Mouse (Mus musculus) fat pad, adult 2 months (tissue): ENCODE data around the gene Zfp746.

Experiments used
- DNase-seq: peaks from one replicate; pipeline ENCODE4 v3.0.0-alpha.2; 2011; ENCODE audit warnings: low read depth, low spot score; ENCODE audit errors: extremely low read depth

Zfp746 gene

GRCm38 (mm10) chr6:48047450-48048351 is 38.7 kb downstream of the Zfp746 start:
- no peak for DNase-seq

- no peak for DNase-seq
Measured at GRCm38 (mm10) chr6:48047114-48047449, 39.3 kb downstream of the Zfp746 start.

GRCm38 (mm10) chr6:48032661-48033060 is 53.7 kb downstream of the Zfp746 start:
- DNase-seq = no peak

GRCm38 (mm10) chr6:48025905-48026660 is 60.3 kb downstream of the Zfp746 start:
- no peak for DNase-seq

GRCm38 (mm10) chr6:48024994-48025345 is 61.4 kb downstream of the Zfp746 start:
- no peak for DNase-seq

- no peak for DNase-seq
Measured at GRCm38 (mm10) chr6:48024330-48024993, 61.9 kb downstream of the Zfp746 start.

GRCm38 (mm10) chr6:48022672-48023071 is 63.7 kb downstream of the Zfp746 start:
- no peak for DNase-seq

- DNase-seq = no peak
Measured at GRCm38 (mm10) chr6:48021678-48022077, 64.7 kb downstream of the Zfp746 start.

- DNase-seq = no peak
Measured at GRCm38 (mm10) chr6:48020006-48020405, 66.4 kb downstream of the Zfp746 start.

GRCm38 (mm10) chr6:48016841-48017240 is 69.6 kb downstream of the Zfp746 start:
- no peak for DNase-seq

- DNase-seq = no peak
Measured at GRCm38 (mm10) chr6:48016090-48016521, 70.3 kb downstream of the Zfp746 start.
